Mouse (Mus musculus) liver, adult (tissue): Measurements from ENCODE around the gene Rab40b.

Experiments used
- GATA4 ChIP-seq: IDR thresholded peaks from 2 replicates; pipeline ENCODE4 v1.6.1; 2014; ENCODE audit warnings: mild to moderate bottlenecking, low read length; ENCODE audit not compliant: insufficient replicate concordance

Gene Rab40b

DNA sequence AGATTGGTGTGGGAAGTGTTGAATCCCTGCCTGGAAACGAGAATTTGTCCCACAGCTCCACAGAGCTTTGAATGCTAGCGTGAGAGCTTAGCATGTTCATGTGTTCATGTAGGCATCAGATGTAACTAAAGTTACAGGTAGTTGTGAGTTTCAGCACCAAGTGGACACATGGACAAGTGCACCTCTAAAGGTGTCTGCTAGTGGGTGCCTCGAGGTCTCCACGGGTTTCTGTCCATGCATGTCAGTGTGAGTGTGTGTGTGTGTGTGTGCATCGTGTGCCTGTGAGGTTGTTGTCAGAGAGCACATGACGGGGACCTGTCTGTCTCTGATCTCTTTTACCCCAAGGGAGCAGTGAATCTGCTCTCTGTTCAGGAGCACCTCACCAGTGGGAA, 499 bp upstream of the Rab40b start:
- TF ChIP-seq GATA4: no peak

DNA sequence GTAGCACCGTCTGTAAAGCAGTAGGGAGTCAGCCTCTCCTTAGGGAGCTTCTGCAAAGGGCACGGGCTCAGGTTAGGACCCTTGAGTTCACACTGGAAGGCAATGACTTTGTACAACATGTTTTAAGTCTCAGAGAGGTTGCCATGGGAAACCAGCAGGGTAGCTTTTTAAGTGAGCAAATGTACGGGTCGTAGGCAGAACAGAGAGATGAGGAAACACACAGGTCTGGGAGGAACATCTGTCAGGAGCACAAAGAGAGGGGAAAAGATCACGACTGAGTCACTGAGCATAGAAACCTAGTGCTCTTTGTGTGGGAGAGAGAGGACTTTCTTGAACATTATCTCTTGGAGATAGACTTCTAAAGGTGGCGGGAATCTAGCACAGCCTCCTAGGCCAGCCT, 7.8 kb downstream of the Rab40b start:
- TF ChIP-seq GATA4: no peak

DNA sequence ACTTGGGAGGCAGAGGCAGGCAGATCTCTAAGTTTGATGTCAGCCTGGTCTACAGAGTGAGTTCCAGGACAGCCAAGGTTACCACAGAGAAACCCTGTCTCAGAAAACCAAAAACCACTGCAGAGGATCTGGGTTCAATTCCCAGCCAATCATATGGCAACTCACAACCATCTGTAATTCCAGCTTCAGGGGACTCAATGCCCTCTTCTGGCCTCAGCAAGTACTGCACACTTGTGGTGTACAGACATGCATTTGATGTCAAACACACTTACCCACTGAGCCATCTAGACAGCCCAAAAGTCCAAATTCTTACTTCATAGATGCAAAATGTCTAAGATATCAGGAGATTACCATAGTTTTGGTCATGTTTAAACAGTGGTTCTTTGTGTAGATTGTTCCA, 9.4 kb downstream of the Rab40b start:
- no peak for TF ChIP-seq GATA4

DNA sequence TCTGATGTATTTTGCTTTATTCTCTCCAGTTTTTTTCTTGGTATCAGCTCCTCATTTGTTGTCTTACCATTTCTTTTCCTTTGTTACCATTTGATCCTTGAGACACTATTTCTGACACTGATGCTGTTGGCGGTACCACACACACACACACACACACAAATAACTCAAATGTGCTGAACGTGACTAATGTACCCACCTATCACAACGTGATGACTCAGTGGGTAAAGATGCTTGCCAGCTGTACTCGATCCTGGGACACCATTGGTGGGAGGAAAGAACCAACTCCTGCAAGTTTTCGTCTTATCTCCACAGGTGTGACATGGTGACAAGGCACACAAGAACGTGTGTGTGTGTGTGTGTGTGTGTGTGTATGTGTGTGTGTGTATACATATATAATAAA, 14.7 kb downstream of the Rab40b start:
- TF ChIP-seq GATA4: no peak

DNA sequence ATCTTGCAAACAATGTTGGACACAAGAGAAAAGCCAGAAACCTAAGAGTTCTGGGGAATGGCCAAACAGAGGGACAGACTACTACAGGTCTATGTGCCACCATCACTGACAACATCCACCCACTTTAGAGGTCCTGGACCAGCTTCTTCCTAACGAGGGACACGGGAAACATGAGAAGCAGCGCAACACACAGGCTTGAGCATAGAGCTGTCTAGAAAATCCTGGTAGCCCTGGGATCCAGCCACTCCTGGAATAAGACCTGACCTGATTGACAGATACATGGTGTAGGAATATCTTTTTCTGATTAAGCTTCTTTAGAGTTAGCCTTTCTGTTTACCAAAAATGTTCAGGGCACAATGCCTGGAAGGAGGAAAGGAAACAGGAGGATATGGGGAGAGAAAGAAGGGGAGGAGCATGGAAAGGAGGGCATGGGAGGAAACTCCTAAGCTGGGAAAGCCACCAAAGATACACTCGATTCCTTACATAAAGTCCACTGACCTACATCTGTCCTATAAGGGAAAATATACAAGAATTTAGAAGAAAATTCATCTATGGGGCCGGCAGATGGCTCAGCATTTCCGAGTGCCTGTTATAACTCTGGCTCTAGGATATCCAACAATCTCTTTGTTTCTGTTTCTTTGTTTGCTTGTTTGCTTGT, 17.6 kb downstream of the Rab40b start:
- no peak for TF ChIP-seq GATA4

DNA sequence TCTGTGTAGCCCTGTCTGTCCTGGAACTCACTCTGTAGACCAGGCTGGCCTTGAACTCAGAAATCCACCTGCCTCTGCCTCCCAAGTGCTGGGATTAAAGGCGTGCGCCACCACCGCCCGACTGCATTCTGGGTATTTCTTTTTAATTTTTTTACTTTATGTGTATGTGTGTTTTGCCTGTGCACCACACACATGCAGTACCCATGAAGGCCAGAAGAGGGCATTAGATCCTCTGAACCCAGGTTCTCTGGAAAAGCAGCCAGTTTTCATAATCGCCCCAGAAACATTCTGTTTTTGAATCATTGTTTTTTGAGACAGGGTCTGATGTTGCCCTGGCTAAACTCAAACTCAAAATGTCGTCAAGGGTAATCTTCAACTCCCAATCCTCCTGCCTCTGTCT, 18.4 kb downstream of the Rab40b start:
- TF ChIP-seq GATA4: no peak

DNA sequence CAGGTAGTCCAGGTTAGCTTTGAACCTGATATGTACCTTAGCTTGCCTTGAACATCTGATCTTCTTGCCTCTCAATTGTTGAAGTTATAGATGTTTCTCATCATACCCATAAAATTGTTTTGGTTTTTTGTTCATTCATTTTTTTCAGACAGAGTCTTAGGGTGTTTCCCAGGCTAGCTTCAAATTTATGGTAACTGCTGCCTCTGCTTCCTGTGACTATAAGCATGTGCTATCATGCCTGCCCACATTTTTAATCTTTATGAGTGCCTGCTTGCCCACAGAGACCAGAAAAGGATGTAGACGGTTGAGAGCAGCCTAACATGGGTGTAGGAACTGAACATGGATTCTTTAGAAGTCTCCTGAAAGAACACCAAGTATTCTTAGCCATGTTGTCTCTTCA, 19.3 kb downstream of the Rab40b start:
- no peak for TF ChIP-seq GATA4

DNA sequence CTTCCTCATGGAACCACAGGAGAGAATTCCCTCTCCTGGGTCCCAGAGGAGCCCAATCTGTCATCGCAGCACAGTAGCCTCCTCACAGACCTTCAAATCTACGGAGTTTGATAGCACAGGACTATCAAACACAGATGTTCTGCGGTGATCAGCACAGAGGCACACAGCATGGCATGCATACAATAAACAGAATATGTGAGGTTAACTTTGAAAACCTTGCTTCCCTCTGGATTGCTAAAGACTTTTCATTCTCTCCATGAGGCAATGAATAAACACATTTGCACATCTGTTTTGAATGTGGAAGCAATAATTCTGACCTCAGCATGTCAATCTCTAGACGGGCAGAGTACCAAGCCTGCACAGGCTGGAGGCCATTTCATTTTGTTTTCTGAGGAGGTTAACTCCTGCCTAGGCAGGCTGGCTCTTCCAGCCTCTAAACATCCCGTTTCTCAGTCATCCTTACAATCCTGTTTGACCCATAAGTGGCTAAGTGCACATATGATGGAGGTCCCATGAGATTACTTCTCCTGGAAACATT, 20.8 kb downstream of the Rab40b start:
- TF ChIP-seq GATA4: no peak

DNA sequence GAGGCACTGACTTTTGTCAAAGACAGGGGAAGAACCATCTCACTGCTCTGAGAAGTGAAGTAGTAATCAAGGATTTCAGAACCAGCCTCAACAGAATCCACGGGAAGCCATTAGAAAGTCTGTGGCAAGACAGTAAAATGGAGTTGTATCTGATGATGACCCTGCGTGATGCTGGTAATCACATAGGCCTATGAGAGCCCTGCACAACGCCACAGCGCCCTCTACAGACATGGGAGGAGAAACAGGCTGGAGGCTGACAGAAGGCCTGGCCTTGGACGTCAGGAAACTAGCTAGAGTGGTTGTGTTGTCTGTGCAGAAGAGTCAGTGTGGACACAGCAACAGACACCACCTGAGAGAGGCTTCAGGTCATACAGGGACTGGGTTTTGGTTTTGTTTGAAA, 25.8 kb downstream of the Rab40b start:
- no peak for TF ChIP-seq GATA4

DNA sequence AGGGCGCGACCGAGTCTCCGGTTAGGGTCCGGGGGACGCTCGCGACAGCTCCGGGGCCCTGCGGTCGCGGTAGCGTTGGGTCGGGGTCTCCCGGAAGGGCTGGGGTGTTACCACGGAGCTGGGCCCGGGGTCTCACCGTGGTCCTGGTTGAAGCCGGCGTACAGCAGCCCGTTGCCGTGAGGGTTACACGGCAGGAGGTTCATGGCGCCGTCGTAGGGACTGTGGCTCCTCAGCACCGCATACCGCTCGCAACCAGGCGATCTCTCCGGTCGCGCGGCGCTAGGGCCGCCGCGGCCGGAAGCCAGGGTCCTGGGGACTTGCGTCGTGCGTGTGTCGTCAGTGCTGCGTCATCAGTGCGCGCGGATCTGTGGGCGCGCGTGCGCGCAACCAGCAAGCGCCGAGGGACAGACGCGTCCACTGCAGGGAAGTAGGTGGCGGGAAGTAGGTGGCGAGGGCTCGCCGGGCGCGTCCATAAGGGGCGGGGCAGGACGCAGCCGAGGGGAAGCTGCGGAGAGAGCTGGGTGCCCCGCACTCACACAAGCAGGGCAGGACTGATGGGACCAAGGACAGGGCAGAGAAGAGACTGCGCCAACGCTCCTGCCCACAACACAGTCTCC, 33.9 kb downstream of the Rab40b start, which contains the start of gene Wdr45b:
TSS of gene Wdr45b (minus strand) at position 355 of the 617 bp plus-strand sequence.
- TF ChIP-seq GATA4: peak; percentile 58; the same call in 1 of the 2 replicates

DNA sequence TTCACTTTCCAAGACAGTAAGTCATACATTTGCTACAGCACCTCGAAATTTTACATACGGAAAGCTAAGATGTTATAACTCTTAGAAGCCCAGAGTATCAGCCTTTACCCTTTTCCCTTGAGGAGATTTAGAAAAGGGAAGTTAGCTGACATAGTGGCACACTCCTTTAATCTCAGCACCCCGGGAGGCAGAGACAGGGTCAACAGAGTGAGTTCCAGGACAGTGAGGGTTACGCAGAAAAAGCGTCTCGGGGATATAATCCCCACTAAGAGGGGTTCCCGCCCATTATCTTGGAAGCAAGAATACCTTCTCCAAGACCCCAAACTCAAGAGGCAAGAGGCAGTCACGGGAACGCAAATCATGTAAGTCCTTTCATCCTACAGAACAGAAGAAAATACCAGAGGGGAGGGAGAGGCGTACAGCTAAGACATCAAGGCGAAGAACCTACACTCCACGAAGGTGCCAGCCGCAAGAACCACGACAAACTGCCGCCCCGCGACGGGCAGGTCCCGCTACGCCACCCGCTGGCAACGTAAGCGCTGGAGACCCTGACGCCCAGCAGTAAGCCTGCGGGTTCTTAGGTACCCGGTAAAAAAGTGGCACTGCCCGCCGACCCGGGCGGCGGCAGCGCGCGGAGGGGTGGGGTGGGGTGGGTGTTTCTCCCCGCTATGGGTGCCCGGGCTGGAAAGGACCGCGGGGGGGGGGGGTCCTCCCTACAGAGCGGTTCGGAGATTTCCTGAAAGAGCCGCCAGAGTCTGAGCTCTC, 34.5 kb downstream of the Rab40b start:
- no peak for TF ChIP-seq GATA4

DNA sequence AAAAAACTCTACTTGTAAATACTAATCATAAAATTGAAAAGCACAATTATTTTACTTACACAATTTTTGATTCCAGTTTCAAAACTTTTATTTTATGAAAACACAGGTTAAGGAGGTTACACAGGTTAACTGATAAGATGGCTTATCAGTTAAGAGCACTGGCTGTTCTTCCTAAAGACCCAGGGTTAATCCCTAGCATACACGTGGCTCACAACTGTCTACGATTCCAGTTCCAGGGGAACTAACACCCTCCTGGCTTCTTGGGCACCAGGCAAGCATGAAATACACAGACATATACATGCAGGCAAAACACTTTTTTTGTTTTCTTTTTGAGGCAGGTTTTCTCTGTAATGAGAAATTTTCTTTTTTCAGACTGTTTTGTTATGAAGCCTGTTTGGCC, 39.9 kb downstream of the Rab40b start:
- peak; percentile 93 for TF ChIP-seq GATA4

DNA sequence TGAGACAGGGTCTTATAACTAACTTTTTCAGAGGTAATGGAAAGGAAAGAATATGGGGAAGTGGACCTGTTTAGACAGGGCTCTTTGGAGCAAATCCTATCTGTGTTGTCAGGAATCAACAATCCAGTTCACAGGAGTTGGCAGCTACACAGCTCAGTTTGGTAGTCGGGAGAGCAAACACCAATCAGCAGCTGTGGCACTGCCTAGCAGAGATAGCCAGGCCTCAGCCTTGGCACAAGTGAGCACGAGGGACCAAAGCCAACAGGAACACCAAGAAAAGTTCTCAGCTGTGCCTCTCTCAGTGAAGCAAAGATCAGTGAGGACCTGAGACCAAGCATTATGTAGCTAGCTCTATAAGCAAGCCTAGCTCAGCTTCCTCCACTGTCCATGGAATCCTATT, 41.0 kb downstream of the Rab40b start:
- peak; percentile 70; the same call in 1 of the 2 replicates for TF ChIP-seq GATA4

DNA sequence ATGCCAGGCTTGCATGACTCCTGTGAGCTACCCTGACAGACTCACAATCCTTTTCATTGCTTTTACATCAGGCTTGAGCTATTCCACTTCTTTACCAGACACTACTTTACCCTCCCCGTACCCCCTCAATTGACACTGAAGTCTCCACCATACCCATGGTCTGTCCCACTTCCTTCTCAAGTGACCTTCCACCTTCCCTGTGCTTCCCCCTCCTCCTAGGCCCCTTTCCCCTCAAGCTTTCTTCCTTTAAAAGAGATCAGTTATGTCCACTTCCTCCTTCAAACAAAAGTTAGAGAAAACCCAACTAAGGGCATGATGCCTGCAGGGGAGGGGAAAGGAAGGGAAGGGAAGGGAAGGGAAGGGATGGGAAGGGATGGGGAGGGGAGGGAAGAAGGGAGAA, 47.8 kb downstream of the Rab40b start:
- no peak for TF ChIP-seq GATA4

DNA sequence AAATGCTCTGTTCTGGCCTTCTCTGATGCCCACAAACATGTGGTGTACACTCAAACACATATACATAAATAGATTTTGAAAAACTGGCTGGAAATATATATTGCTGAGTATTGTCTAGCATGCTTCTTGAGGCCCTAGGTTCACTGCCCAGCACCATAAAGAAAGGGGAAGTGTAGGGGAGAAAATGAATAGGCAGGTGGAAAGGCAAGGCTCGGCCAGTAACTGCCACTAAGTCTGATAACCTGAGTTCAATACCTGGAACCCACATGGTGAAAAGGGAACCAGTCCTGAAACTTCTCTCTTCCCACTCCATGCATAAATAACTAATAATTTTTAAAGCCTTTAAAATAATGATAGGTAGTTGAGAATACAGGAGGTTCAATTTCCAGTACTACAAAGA, 48.4 kb downstream of the Rab40b start:
- no peak for TF ChIP-seq GATA4

DNA sequence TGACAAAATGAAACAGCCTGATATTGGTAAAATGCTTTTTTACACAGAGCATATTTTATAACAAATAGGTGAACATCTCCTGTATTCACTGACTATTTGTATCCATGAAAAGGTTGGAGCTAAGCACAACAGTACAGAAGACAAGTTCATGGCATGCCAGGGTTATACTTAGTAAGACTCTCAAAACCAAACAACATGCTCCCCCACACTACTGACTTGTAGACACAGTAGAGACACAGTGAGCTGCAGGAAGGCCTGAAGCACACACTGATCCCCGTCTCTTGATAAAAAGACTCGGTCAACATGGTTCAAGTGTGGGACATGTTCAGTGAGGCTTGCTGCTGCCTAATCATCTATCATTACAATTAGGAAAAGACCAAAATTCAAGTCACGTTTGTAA, 56.4 kb downstream of the Rab40b start:
- TF ChIP-seq GATA4: no peak

DNA sequence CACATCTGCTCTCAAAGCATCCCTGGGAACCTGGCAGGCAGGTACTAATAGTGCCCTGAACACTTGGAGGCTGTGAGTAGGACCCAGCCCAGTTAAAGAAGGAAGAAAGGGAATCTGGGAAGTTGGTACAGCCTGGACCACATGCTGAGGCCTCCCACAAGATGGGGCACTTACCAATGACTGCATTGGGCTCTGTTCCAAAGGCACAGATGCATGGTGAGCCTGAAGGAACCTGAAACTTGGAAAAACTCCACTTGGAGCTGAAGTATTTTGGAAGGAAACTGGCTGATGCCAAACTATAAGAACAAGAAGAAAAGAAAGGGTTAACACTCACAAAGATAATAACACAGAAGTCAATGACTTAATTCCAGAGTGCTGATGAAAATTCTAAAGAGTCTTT, 59.4 kb downstream of the Rab40b start:
- TF ChIP-seq GATA4: no peak

DNA sequence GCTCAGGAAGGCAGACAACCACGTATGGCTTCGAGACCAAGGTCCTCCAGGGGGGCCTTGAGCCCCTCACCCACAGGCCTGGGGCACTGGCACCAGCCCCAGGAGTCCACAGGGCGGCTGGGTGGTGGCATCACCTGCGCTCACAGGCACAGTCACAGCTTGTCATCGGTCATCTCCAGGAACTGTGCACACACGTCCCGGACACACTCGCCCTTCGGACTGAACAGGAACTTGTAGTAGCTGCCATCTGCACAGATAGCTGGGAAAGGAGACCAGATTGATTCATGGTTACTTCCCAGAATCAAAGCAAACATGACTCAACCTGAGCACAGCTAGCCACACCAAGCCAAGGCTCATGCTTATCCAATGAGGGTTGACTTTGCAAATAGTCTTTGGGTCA, 59.8 kb downstream of the Rab40b start:
- no peak; the same call in 1 of the 2 replicates for TF ChIP-seq GATA4
